Mouse (Mus musculus) ZHBTc4 (cell line): ENCODE data around the gene Nccrp1.
"Not testable (repeated sequence)": the region's sequence is repeated elsewhere in the genome, so short reads cannot be mapped to it uniquely, and the experiment has no call there.

ENCODE experiments used
- DNase-seq: peaks from one replicate; pipeline ENCODE4 v3.0.0-alpha.2; 2011; ENCODE audit warnings: low read depth, low spot score

Nccrp1 gene

GRCm38 (mm10) chr7:28522536-28522935 lies 24.5 kb downstream of the Nccrp1 start, which contains the start of gene Ifnl3:
TSS of gene Ifnl3 (plus strand) at chr7:28522836.
- not testable (repeated sequence) for DNase-seq

- DNase-seq: no peak
Observed at GRCm38 (mm10) chr7:28511441-28511840, 35.6 kb downstream of the Nccrp1 start.

GRCm38 (mm10) chr7:28510405-28510974 lies 36.6 kb downstream of the Nccrp1 start, which contains the start of gene Ifnl2:
TSS of gene Ifnl2 (minus strand) at chr7:28510455.
- DNase-seq: not testable (repeated sequence)

- not testable (repeated sequence) for DNase-seq
Observed at GRCm38 (mm10) chr7:28509121-28509520, 37.9 kb downstream of the Nccrp1 start.

GRCm38 (mm10) chr7:28505585-28505984 lies 41.5 kb downstream of the Nccrp1 start:
- DNase-seq: peak; percentile 46

GRCm38 (mm10) chr7:28495426-28495825 lies 51.6 kb downstream of the Nccrp1 start:
- DNase-seq: no peak
